Mouse (Mus musculus): Measurements from ENCODE around the gene G0s2.
"Not testable (repeated sequence)": the region's sequence is repeated elsewhere in the genome, so short reads cannot be mapped to it uniquely, and the experiment has no call there.

G0s2 gene

DNA sequence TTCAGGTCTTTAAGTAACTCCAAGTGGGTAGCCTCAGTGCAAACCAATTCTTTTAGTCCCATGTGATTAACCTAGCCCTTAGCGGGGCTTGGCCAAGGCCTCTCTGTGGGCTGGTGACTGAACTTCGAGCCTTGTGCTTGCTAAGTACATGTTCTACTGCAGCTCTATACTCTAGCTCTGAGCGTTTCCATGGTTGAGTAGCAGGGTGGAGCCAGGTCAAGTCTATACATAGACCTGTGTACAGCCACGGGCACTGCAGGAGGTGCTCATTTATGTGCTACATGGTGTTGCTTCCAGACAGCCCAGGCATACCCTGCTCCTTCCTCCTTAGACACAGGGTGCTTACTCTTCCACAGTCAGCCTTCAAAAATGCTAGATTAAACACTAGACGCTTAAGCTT, 22.9 kb upstream of the G0s2 start:
- Histone ChIP-seq H3K4me1 (replicated peaks; ENCODE audit: low read depth, low read length) (no peaks in the 10 kb centered on the region), H3K27me3 (ENCODE audit: insufficient read depth, low read length) (peaks cover 3% of the 10 kb centered on the region; the same call in 1 of the 2 replicates), H3K36me3 (ENCODE audit: insufficient read depth, low read length) (no peaks in the 10 kb centered on the region), H3K9me3 (ENCODE audit: low read length) (no peaks in the 10 kb centered on the region), H3K4me3 (replicated peaks; ENCODE audit: low read length) (no peak overlapping the region)
- TF ChIP-seq NANOG (IDR thresholded peaks at IDR 0.05; ENCODE audit: borderline replicate concordance, low read length) (no peak), CTCF (conservative IDR thresholded peaks at IDR 0.05; ENCODE audit: low read length) (no peak), POU5F1 (IDR thresholded peaks at IDR 0.05; ENCODE audit: borderline replicate concordance, low read length) (no peak)

DNA sequence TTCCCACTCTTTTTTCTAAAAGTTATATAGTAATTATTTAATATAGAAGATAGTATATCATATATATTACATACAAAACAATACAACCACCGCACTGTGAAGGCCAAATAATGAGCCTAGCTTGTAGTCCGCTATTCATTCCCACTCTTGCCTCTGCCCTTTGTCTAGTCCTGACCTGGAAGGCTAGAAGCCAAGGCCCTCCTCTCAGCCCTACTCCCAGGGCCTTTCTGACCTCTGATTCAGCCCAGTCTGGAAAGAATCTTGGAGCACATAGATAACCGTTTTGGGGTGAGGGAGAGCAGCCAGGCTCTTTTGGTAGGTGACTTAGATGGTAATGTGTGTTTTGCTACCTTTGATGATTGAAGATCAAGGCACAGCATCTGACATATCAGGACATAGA, 20.9 kb upstream of the G0s2 start:
- H3K4me1 ChIP-seq (replicated peaks; ENCODE audit: low read depth, low read length) = no peaks in the 10 kb centered on the region
- no peaks in the 10 kb centered on the region for H3K9me3 ChIP-seq (ENCODE audit: low read length)
- no peaks in the 10 kb centered on the region for H3K36me3 ChIP-seq (ENCODE audit: insufficient read depth, low read length)
- no peak for TF ChIP-seq NANOG (IDR thresholded peaks at IDR 0.05; ENCODE audit: borderline replicate concordance, low read length)
- no peak overlapping the region for H3K4me3 ChIP-seq (replicated peaks; ENCODE audit: low read length)
- no peaks in the 10 kb centered on the region for H3K27me3 ChIP-seq (ENCODE audit: insufficient read depth, low read length)

DNA sequence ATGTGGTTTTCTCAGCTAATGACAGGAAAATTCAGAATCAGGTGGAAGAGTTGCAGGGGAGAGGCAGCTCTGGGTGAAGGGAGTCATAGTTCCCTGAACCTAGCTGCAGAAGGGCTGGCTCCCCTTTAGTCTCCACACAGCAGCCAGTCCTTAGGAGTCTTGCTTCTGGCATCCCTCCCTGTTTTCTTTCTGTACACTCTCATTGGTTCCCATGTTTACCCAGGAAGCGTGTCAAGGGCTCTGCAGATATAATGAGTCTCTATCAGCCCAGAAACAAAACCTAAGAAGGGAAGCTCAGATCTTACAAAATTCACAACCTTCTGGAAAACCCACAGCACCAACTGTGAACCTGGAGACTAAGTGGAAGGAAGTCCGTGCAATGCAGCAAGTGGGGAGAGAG, 20.0 kb upstream of the G0s2 start:
- no peaks in the 10 kb centered on the region for H3K36me3 ChIP-seq (ENCODE audit: insufficient read depth, low read length)
- no peak for TF ChIP-seq CTCF (conservative IDR thresholded peaks at IDR 0.05; ENCODE audit: low read length)
- TF ChIP-seq NANOG (IDR thresholded peaks at IDR 0.05; ENCODE audit: borderline replicate concordance, low read length) = no peak

DNA sequence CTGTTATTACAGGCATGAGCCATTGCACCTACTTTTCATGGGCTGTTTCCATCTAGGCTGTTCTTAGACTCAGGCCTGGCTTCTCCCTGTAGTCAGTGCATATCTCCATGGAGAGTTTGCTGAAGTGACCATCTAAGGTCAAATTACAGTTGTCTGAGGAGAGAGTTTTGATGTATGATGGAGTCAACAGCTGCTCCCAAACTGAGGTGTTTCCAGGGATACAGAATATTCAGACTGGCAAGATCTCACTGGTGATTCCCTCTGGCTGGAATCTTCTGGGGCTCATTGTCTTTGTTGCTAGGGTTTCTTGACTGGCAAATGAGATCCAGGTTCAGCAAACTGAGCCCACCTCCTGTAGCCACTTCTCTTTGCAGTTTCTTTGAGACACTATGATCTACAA, 17.7 kb upstream of the G0s2 start:
- no peak for TF ChIP-seq NANOG (IDR thresholded peaks at IDR 0.05; ENCODE audit: borderline replicate concordance, low read length)
- TF ChIP-seq CTCF (conservative IDR thresholded peaks at IDR 0.05; ENCODE audit: low read length) = no peak
- TF ChIP-seq POU5F1 (IDR thresholded peaks at IDR 0.05; ENCODE audit: borderline replicate concordance, low read length) = no peak
- no peaks in the 10 kb centered on the region for H3K9me3 ChIP-seq (ENCODE audit: low read length)
- H3K4me3 ChIP-seq (replicated peaks; ENCODE audit: low read length) = no peak overlapping the region
- H3K27me3 ChIP-seq (ENCODE audit: insufficient read depth, low read length) = no peaks in the 10 kb centered on the region
- H3K4me1 ChIP-seq (replicated peaks; ENCODE audit: low read depth, low read length) = no peaks in the 10 kb centered on the region
- no peaks in the 10 kb centered on the region for H3K36me3 ChIP-seq (ENCODE audit: insufficient read depth, low read length)

More for the DNA sequence above, 20.0 kb upstream of the G0s2 start:
- H3K4me3 ChIP-seq (replicated peaks; ENCODE audit: low read length) = no peak overlapping the region
- H3K9me3 ChIP-seq (ENCODE audit: low read length) = no peaks in the 10 kb centered on the region
- H3K27me3 ChIP-seq (ENCODE audit: insufficient read depth, low read length) = no peaks in the 10 kb centered on the region
- H3K4me1 ChIP-seq (replicated peaks; ENCODE audit: low read depth, low read length) = no peaks in the 10 kb centered on the region

DNA sequence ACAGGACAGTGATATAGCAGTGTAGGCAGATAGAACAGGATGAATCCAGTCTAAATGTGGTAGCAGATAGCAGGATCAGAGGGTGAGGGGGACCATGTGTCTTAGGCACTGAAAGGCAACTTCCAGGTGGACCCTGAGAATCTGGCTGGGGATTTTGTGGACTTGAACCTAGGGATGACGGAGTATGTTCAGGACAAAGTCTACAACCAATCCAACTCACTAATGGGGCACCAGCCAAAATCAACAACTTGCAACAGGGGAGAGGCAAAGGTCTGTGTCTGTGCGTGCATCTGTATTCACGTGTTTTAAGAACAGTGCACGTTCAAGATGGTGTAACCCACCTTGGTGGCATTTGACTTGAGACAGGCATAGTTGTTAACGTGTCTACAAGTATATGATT, 16.9 kb upstream of the G0s2 start:
- Histone ChIP-seq H3K9me3 (ENCODE audit: low read length) (no peaks in the 10 kb centered on the region), H3K4me1 (replicated peaks; ENCODE audit: low read depth, low read length) (no peaks in the 10 kb centered on the region), H3K27me3 (ENCODE audit: insufficient read depth, low read length) (no peaks in the 10 kb centered on the region), H3K36me3 (ENCODE audit: insufficient read depth, low read length) (no peaks in the 10 kb centered on the region), H3K4me3 (replicated peaks; ENCODE audit: low read length) (no peak overlapping the region)
- TF ChIP-seq NANOG (IDR thresholded peaks at IDR 0.05; ENCODE audit: borderline replicate concordance, low read length) (no peak), POU5F1 (IDR thresholded peaks at IDR 0.05; ENCODE audit: borderline replicate concordance, low read length) (no peak), CTCF (conservative IDR thresholded peaks at IDR 0.05; ENCODE audit: low read length) (no peak)

DNA sequence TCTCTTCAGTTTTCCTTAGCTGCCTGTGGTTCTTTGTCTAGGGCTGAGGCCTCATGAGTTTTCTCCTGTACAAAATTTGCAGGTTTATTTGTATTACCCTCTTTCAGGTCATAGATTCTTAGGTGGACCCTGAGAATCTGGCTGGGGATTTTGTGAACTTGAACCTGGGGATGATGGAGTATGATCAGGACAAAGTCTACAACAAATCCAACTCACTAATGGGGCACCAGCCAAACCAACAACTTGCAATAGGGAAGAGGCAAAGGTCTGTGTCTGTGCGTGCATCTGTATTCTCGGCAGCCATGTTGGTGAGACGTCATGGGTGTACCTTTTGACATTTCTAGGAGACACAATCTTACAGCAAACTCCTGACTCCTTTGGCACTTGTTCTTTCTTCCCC, 16.1 kb upstream of the G0s2 start:
- Histone ChIP-seq H3K27me3 (ENCODE audit: insufficient read depth, low read length) (no peaks in the 10 kb centered on the region), H3K36me3 (ENCODE audit: insufficient read depth, low read length) (no peaks in the 10 kb centered on the region), H3K4me1 (replicated peaks; ENCODE audit: low read depth, low read length) (no peaks in the 10 kb centered on the region), H3K9me3 (ENCODE audit: low read length) (no peaks in the 10 kb centered on the region), H3K4me3 (replicated peaks; ENCODE audit: low read length) (no peak overlapping the region)
- no peak for TF ChIP-seq CTCF (conservative IDR thresholded peaks at IDR 0.05; ENCODE audit: low read length)
- no peak for TF ChIP-seq POU5F1 (IDR thresholded peaks at IDR 0.05; ENCODE audit: borderline replicate concordance, low read length)
- TF ChIP-seq NANOG (IDR thresholded peaks at IDR 0.05; ENCODE audit: borderline replicate concordance, low read length) = no peak

DNA sequence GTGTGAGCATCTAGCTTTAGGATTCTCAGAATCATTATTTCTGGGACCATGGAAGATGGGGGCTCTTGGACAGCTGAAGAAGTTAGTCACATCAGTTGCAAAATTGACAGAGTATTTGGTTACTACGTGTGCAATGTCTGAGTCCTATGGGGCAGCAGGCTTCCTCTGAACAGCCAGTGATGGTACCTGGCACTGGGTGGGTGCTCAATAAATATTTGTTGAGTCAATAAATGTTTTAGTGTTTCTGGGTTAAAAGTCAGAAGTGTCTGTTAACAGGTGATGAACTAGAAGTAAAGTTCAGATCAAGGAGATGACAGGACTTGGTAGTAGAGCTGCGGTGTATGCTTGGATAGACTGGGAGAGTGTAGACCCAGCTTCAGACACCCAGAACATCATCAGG, 14.6 kb upstream of the G0s2 start:
- no peaks in the 10 kb centered on the region for H3K27me3 ChIP-seq (ENCODE audit: insufficient read depth, low read length)
- no peaks in the 10 kb centered on the region for H3K36me3 ChIP-seq (ENCODE audit: insufficient read depth, low read length)
- no peak overlapping the region for H3K4me3 ChIP-seq (replicated peaks; ENCODE audit: low read length)
- no peak for TF ChIP-seq NANOG (IDR thresholded peaks at IDR 0.05; ENCODE audit: borderline replicate concordance, low read length)
- TF ChIP-seq CTCF (conservative IDR thresholded peaks at IDR 0.05; ENCODE audit: low read length) = no peak
- TF ChIP-seq POU5F1 (IDR thresholded peaks at IDR 0.05; ENCODE audit: borderline replicate concordance, low read length) = no peak
- H3K9me3 ChIP-seq (ENCODE audit: low read length) = no peaks in the 10 kb centered on the region
- H3K4me1 ChIP-seq (replicated peaks; ENCODE audit: low read depth, low read length) = no peaks in the 10 kb centered on the region

DNA sequence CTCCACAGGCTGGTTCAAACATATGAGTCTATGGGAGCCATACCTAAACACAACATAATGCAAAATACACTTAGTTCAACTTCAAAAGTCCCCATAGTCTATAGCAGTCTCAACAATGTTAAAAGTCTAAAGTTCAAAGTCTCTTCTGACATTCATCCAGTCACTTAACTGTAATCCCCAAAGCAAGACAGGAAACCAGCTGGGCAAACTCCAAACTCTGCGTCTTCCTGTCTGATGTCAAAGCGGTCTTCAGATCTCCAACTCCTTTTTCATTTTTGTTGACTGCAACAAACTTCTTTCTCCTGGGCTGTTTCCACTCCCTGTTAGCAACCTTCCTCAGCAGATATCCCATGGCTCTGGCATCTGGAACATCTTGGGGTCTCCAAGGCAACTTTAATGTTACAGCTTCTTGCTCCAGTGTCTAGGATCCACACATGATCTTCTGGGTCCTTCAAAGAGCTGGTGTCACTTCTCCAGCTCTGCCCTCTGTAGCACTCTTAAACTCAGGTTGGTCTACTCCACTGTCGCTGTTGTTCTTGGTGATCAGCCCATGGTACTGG, 12.8 kb upstream of the G0s2 start:
- H3K4me3 ChIP-seq (replicated peaks; ENCODE audit: low read length); H3K4me1 ChIP-seq (replicated peaks; ENCODE audit: low read depth, low read length); H3K9me3 ChIP-seq (ENCODE audit: low read length); H3K27me3 ChIP-seq (ENCODE audit: insufficient read depth, low read length); H3K36me3 ChIP-seq (ENCODE audit: insufficient read depth, low read length): not testable (repeated sequence)

DNA sequence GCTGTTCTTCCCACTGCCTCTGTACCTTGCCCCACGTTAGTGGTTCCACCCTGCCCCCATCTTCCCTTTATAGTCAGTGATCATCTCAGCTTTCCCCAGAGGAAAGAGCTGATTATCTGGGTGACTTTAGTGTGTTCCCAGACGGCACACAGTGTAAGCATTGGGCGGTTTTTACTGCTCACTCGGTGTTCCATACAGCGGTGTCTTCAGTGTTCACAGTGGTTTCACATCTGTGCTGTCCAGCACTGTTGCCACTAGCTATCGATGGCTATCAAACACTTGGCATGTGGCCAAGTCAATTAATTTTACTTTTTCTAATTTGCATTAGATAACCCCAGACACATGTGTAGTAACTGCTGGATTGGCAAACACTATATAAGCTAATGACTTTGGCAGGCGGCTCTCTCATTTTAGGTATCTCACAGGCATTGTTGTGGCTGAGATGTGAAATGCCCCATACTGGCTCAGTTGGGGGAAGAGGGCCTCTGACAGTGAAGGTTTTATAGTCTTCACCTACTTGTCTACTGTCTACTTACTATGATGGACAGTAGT, 11.3 kb upstream of the G0s2 start:
- H3K36me3 ChIP-seq (ENCODE audit: insufficient read depth, low read length) = no peaks in the 10 kb centered on the region
- H3K9me3 ChIP-seq (ENCODE audit: low read length) = no peaks in the 10 kb centered on the region
- H3K27me3 ChIP-seq (ENCODE audit: insufficient read depth, low read length) = 0 out of 2 replicates have a peak, but pooled peaks cover 1% of the 10 kb centered on the region
- TF ChIP-seq CTCF (conservative IDR thresholded peaks at IDR 0.05; ENCODE audit: low read length) (no peak), POU5F1 (IDR thresholded peaks at IDR 0.05; ENCODE audit: borderline replicate concordance, low read length) (no peak), NANOG (IDR thresholded peaks at IDR 0.05; ENCODE audit: borderline replicate concordance, low read length) (no peak)
- H3K4me3 ChIP-seq (replicated peaks; ENCODE audit: low read length) = no peak overlapping the region
- H3K4me1 ChIP-seq (replicated peaks; ENCODE audit: low read depth, low read length) = peaks cover 2% of the 10 kb centered on the region
